Mouse (Mus musculus) adrenal gland, postnatal 4 days (tissue): ENCODE results near the gene Hist1h2be. TPM values are rescaled to one million over a fixed set of nuclear protein-coding genes. Genes with fewer than 3 reads are reported as not detected.
"Not testable (repeated sequence)": the region's sequence is repeated elsewhere in the genome, so short reads cannot be mapped to it uniquely, and the experiment has no call there.

Source experiments
- DNase-seq, 2 experiments: peaks; one replicate each; pipeline ENCODE4 v3.0.0; 2021 to 2022; ENCODE audit warnings: low spot score in 2 of 2, mixed read lengths in 2 of 2
- total RNA-seq, 2 experiments: library from RNA; stranded (reverse); gene quantifications; 2 replicates each; pipeline ENCODE4 v1.2.3; 2021

The Hist1h2be gene
- total RNA-seq, 2 experiments from 2014 or later = 40.6 to 48.5 TPM

DNA sequence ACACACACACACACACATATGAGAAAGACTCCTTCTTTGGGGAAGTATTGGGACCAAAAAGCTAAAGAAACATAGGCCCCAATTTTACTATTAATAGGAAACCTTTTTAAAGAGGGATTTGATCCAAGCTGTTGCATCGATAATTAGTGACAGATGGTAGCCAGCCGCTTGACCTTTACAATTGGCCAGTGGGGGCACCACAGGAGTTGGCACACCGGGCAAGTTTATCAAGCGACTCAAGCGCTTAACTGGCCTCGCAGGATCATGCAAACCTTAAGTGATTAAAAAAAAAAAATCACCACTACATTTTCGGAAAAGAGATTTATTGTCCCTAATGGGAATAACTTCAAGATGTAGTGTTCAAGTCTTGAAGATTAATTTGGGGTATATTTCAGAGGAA is 28.3 kb downstream of the Hist1h2be start:
- DNase-seq = no peak

DNA sequence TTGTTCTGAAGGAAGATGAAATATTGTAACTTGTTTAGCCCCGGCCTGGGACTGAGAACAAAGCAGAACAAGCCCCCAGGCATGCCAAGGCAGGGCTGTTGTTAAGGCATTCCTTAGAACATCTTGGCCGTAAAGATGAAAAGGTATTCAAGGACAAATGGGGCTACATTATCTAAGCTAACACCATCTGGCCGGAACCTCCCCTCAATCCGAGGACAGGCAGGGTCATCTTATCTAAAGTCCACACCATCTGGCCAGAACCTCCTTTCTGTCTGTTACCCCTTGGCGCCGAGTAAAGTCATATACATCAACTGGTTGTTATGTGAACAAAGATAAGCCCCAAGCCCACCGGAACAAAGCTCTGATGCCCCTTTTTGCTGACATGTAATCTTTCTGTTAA is 29.0 kb downstream of the Hist1h2be start:
- DNase-seq = not testable (repeated sequence)

DNA sequence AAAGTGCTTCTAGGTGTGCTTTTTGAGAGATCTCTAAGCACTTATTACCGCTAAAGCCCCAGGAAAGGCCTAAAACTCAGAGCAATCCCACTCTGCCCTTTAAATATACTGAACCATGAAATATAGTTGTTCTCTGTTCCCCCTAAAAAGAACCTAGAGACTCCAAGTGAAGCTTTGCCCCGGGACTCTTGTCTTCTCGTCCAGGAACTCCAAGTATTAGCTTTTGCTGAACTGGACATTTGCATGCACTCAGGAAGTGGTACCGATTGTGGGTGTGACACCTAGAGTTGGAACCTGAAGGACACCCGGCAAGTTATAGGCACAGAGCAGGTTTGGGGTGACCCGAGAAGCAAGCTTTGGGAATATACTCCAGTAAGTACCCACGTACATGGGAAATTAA is 29.7 kb downstream of the Hist1h2be start:
- DNase-seq = no peak

DNA sequence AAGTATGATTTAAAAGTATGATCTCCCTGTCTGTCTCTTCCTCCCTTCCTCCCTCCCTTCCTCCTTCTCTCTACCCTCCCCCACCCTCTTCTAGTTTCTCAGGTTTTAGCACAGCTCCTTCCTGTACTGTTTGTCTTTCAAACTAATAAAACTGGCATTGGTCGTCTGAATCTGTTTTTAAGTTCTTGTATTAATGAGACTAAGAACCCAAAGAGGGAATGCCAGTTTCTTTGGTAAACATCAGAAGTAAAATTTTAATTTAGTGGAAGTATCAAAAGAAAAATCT is 34.0 kb downstream of the Hist1h2be start:
- no peak for DNase-seq

DNA sequence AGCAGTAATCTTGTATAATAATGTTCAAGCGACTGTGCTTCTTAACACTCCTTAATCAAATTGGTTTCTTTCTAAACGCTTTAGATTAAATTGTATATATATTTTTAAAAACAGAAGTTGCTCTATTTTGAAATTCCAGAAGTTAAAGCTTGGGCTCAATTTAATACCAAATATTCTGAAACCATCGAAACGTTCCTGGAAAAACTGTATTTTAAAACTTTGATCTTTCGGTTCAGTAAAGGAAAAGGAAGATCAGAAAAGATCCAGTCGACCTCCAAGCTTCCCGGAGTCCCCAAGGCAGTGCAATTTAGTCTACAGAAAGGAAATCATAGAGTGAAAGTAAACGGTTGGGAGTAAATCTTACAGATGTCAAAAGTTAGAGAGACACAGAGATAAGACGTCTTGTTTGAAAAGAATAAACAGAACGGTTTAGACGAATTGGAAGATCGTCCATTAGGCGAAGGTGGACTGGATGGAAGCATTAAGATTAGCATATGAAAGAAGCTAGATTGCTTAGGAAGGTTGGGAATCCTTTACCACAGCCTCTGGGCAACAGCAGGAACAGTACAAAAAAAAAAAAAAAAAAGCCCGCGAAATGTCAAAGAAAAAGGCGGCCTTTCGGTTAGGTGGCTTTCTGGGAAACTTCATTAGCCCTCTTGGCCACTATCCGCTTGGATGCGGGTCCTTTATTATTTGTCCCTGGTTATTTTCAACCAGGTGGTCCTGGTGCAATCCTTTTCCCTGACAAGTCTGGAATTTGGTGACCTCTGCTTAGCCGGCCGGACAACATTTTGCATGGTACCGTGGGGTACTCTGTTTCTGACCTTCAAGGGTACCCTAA is 34.6 kb downstream of the Hist1h2be start:
- DNase-seq = no peak

DNA sequence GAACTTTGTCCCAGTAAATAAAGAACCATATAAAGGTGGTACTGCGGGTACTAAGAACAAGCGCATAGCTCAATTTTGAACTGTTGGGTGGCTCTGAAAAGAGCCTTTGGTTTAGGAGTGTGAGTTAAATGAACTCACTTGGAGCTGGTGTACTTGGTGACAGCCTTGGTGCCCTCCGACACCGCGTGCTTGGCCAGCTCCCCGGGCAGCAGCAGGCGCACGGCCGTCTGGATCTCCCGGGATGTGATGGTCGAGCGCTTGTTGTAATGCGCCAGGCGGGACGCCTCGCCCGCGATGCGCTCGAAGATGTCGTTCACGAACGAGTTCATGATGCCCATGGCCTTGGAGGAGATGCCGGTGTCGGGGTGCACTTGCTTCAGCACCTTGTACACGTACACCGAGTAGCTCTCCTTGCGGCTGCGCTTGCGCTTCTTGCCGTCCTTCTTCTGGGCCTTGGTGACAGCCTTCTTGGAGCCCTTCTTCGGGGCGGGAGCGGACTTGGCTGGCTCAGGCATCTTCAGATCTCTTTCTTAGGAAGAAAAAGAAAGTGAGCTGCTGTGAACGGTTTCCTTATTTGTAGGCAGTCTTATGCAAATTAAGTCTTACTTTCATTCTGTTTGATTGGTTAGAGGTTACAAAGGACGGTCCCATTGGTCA is 35.4 kb downstream of the Hist1h2be start:
- peak in 1 of 2 experiments; percentile 43 for DNase-seq

DNA sequence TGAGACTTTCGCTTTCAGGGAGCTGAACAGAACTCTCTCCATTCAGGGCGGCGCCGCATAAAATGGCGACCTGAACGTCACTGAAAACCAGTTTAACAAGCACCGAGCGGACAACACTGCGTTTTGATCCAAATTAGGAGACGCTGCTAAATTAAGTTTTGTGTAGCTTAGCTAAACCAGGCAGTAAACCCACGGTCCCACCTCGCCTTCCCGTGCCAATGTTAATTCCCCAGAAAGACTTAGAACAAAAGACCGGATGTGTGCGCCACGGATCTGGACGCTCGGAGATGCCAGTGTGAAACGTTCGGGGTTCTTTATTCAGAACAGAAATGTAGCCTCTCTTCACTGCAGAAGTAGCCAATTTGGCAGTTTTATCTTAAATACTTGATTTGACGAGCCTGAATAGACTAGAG is 35.9 kb downstream of the Hist1h2be start:
- peak in 1 of 2 experiments; percentile 50 for DNase-seq

DNA sequence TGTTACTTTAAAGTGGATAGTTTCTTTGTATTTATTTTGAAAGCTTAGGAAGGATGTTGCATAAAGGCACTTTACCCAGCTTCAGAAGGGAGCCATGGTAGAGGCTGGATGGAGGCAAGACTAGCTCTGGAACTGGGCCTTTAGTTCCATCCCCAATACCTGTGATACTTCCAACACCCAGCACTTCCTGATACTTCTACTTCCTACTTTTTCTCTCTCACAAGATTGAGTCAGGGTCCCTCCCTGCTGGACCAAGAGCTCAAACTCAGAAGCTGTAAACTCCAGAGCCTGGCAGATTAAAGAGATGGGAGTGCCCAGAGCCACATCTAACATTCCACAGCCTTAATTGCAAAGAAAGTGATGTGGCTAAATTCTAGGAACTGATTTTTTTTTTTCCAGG is 36.6 kb downstream of the Hist1h2be start:
- DNase-seq = no peak

DNA sequence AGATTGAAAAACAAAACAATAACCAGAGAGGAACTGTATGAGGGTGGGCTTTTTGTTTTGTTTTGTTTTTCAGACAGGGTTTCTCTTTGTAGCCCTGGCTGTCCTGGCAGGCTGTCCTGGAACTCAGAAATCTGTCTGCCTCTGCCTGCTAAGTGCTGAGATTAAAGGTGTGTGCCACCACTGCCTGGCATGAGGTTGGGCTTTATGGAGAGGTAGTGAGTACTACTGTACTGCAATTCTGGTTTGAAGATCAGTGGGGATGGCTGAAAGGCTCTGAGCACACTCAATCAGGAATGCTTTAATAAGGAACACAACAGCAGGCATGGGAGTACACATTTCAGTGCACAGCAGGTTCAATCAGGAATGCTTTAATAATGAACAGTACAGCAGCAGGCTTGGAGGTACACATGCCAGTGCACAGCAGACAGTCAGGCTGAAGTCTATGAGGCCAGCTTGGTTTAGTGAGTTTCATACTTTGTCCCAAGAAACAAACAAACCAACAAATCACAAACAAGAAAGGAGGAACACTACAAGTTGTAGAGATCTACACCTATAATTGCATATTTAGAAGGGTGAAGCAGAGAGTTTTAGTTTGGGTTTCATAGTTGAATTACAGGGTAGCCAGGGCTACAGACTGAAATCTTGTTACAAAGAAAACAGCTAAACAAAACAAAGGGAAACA is 37.4 kb downstream of the Hist1h2be start:
- DNase-seq = no peak

DNA sequence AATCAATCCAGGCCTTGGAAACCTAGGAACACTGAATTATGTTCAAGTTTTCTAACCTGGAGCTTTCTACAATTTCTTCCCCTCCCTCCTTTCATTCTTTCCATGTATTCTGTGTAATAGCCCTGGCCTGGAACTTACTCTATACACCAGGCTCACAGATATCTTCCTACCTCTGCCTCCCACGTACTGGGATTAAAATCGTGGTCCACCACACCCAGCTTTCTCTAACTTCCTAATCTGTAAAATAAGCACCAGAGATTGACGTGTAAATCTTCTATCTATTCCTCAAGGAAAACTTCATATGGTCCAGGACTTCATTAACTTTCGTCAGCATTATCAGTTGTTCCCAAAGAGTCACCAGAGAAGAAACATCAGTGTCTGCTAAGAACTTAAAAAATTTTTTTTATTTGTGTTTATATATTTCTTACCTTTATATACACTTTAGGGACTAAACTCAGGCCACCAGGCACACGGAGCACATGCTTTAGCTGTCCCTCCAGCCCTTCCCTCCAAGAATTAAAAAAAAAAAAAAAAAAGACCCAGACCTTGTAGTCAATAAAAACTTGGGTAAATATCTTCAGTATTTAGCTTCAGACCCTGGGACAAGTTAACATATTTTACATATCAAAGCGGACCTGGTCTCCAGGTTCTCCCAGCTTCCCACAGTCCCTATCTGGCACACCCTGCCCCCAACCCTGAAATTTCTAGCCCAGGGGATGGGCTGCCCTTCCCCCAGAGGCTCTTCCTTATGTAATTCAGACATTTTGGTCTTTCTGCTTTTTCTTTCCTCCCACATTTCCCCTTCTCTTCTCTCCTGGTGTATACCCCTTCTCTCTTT is 38.5 kb downstream of the Hist1h2be start:
- no peak for DNase-seq

DNA sequence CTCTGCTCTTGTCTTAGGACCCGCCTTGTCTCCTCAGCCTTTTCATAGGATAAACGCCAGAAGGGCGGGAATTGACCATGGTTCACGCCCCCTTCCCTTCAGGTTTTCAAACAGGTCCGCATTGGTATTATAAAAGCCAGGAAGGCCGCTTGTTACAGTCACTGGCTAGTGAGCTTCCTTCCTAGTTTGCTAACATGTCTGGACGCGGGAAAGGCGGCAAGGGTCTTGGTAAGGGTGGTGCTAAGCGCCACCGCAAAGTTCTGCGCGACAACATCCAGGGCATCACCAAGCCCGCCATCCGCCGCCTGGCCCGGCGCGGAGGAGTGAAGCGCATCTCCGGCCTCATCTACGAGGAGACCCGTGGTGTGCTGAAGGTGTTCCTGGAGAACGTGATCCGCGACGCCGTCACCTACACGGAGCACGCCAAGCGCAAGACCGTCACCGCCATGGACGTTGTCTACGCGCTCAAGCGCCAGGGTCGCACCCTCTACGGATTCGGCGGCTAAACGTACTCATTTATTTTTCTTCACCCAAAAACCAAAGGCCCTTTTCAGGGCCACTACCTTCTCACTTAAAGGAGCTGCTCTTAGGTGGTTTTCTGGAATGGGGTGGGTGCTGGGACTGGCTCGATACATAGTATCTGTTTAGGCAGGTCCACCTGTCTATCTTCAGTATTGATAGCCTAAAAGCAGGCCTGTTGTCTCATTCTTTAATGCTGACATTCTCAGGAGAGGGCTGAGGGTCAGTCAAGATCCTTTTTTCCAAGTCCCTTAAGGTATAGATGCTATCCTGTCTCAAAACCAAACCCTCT is 39.3 kb downstream of the Hist1h2be start, which contains the start of gene Hist1h4d:
TSS of gene Hist1h4d (plus strand) at position 191 of the 811 bp plus-strand sequence.
- DNase-seq = peak; percentile 83 to 96

DNA sequence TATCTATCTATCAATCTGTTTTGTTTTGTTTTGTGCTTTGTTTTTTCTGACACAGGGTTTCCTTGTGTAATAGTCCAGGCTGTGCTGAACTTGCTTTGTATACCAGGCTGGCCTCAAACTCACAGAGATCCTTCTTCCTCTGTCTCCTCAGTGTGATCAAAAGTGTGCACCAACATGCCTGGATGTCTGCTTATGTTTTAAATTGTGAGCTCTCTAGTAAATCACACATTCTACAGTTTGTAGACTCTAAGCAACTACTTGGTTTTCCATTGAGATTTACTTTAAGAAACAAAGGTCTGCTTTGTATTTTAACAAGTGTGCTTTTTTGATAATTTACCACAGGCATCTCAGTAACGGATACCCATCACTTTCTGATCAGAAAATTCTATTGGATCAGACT is 43.1 kb downstream of the Hist1h2be start:
- no peak for DNase-seq

DNA sequence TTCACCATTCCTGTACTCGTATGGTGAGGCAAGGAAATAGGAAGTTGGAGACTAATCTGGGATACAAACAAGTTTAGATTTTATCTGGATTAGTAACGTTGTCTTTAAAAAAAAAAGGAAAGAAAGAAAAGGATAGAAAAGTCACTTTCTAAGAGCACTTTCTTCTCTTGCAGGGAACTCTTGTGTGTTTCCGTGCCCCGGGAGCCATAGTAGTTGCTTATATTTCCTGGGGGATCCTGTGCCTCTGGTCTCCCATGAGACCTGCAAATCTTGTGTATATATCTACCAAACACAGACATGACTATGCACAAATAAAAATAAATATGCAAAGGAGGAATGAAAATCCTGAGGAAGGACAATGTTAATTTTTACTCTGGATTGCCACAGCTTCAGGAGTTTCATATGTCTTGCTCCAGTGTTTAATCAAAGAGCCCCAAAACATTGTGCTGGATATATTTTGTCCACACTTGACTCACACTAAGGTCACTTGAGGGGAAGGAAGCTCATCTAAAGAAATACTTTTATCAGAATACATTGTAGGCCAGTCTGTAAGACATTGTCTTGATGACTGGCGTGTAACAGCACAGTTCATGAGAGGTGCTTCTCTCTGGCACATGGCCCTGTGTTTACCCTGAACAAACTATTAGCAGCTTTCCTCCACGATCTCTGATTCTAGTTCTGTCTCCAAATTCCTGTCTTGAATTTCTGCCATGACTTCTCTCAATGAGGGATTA is 43.9 kb downstream of the Hist1h2be start:
- DNase-seq = no peak

DNA sequence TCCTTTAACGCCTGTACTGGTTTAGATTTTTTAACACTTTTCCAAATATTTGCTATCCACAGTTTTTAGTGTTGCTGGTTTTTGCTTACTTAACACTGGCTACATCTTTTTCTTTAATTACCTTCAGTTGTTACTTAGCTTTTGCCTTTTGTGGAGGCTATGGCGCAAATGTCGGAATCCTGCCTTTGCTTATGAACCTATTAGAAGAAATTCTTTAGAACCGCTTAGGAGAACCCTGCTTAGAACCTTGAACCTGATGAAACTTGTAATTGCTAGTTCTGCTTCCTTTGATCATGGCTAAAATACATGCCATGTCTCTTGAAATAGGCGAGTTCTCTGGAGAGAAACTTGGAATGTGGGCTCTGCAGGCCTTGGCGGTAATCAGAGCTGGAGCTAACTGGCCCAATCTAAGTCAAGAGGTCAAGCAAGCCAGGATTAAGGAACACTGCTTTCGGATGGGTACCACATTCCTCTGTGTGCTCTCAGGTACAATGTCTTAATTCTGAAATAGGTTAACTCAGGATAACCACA is 44.5 kb downstream of the Hist1h2be start:
- no peak for DNase-seq

DNA sequence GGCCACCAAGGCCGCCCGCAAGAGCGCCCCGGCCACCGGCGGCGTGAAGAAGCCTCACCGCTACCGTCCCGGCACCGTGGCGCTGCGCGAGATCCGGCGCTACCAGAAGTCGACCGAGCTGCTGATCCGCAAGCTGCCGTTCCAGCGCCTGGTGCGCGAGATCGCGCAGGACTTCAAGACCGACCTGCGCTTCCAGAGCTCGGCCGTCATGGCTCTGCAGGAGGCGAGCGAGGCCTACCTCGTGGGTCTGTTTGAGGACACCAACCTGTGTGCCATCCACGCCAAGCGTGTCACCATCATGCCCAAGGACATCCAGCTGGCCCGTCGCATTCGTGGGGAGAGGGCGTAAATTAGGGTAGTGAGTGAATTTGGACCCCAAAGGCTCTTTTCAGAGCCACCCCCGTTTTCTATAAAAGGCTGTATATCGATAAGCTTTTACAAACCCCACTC is 45.0 kb downstream of the Hist1h2be start:
- not testable (repeated sequence) for DNase-seq

DNA sequence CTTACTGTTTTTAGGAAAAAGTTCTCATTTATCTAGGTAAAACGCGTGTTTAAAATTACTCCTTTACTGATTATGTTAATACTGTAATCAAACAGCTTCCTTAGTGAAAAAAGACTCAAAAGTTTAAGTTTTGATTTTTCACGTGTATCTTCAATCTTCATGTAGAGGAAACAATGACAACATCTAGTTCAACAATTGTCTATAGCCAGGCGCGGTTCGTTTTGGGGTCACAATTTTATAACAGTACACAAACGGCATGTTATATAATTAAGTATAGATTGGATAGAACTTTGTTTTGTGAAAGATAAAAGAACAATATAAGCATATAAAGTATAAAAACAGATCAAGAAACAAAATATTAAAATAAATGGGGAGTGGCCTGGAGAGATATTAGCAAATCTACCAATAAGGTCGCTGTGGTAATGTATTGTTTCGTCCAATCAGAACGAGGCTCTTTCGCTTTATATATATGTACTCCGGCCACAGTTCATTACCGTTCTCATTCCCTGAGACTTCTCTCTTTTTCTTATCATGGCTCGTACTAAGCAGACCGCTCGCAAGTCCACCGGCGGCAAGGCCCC is 45.6 kb downstream of the Hist1h2be start, which contains the start of gene Hist1h3d:
TSS of gene Hist1h3d (plus strand) at position 493 of the 581 bp plus-strand sequence.
- no peak for DNase-seq

DNA sequence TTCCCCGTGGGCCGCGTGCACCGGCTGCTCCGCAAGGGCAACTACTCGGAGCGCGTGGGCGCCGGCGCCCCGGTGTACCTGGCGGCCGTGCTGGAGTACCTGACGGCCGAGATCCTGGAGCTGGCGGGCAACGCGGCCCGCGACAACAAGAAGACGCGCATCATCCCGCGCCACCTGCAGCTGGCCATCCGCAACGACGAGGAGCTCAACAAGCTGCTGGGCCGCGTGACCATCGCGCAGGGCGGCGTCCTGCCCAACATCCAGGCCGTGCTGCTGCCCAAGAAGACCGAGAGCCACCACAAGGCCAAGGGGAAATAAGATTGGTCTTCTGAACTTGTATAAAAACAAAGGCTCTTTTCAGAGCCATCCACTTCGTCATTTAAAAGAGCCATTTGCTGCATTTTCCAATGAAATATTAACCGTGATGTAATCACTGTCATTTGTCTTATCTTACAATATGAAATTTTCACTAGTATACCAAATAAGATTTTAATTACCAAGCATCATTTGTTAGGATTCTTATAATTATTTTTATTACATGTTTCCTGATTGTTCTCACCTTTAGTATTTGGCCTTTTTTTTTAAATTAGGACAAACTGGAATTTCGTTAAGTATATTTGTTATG is 46.3 kb downstream of the Hist1h2be start:
- DNase-seq = not testable (repeated sequence)

DNA sequence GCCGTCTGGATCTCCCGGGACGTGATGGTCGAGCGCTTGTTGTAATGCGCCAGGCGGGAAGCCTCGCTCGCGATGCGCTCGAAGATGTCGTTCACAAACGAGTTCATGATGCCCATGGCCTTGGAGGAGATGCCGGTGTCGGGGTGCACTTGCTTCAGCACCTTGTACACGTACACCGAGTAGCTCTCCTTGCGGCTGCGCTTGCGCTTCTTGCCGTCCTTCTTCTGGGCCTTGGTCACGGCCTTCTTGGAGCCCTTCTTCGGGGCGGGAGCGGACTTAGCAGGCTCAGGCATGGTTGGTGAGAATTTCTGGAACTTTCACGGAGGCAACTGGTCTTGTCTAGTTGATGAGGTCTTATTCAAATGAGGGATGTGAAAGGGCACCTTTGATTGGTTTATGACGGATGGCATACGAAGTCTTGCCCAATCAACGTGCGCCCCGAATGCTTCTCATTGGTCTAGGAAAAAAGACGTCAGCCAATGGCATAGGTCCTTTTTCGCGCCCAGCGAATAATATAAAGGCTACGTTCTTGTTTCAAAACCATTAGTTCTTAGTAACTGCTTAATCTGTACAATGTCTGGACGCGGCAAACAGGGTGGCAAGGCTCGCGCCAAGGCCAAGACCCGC is 46.9 kb downstream of the Hist1h2be start, which contains the start of the genes Hist1h2bf and Hist1h2ad:
TSS of gene Hist1h2bf (minus strand) at position 299 of the 627 bp plus-strand sequence.
TSS of gene Hist1h2ad (plus strand) at position 484 of the 627 bp plus-strand sequence.
- peak; percentile 49 to 79 for DNase-seq
